Mouse (Mus musculus): ENCODE measurements around the gene Cntnap2. TPM values are rescaled to one million over a fixed set of nuclear protein-coding genes. Genes with fewer than 3 reads are reported as not detected.

The Cntnap2 gene
- total and polyA plus RNA-seq, 3 experiments, result 0.30 to 0.79 (median 0.44) TPM

DNA sequence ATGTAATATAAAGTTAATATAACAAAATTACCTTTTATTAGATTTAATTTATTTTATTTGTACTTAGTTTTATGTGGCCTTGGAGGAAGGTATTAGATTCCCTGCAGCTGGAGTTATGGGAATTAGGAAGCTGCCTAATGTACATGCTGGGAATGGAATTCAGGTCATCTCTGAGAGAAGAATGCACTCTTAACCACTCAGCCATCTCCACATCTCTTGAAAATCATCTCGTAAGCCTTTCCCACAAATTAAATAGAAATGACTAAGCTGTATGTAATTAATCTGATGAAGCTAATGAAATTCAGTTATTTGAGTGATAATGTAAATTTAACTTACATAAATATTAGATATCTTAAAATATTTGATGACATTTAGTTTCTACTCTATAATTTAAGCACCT, 826.3 kb downstream of the Cntnap2 start:
- no peak for TF ChIP-seq SIN3A (IDR thresholded peaks at IDR 0.05; ENCODE audit: low read length)
- no peak for TF ChIP-seq MAX (IDR thresholded peaks at IDR 0.05; ENCODE audit: low read length)
- no peak for TF ChIP-seq MYC (IDR thresholded peaks at IDR 0.05; ENCODE audit: low read depth, low read length)
- TF ChIP-seq MAFK (IDR thresholded peaks at IDR 0.05; ENCODE audit: insufficient replicate concordance, low read length), result no peak
- no peak for TF ChIP-seq CHD1 (IDR thresholded peaks at IDR 0.05; ENCODE audit: low read depth, low read length)
- no peak overlapping the region for H3K9ac ChIP-seq (ENCODE audit: insufficient read depth, low read depth)
- no peak overlapping the region for H3K27ac ChIP-seq (ENCODE audit: insufficient read depth, low read depth)
- no peak overlapping the region for H3K4me3 ChIP-seq (replicated peaks in 1 of 3; ENCODE audit: low read depth in 2 of 3, low read length in 2 of 3, poor library complexity in 1 of 3)
- H3K36me3 ChIP-seq (replicated peaks in 1 of 2; ENCODE audit: control insufficient read depth in 1 of 2, insufficient read depth in 1 of 2, low read length in 1 of 2), result no peaks in the 10 kb centered on the region
- no peak overlapping the region for H3K4me2 ChIP-seq (ENCODE audit: insufficient read depth, low read depth, poor library complexity, severe bottlenecking)
- H3K4me1 ChIP-seq (ENCODE audit: control insufficient read depth in 1 of 2, insufficient read depth in 2 of 2), result no peaks in the 10 kb centered on the region
- H3K9me3 ChIP-seq (replicated peaks; ENCODE audit: low read length), result peaks cover 26% of the 10 kb centered on the region
- no peaks in the 10 kb centered on the region for H3K79me2 ChIP-seq (replicated peaks; ENCODE audit: control insufficient read depth, extremely low read depth, insufficient read depth, poor library complexity, severe bottlenecking)
- in situ Hi-C loops (cut with MboI; ENCODE audit: low pct_ligation_motif_present, low pct_unique_long_range_greater_than_20kb, low sequenced_read_pairs), result no loop called here
- dilution Hi-C loops (cut with MboI; ENCODE audit: extremely low pct_ligation_motif_present, extremely low pct_unique_long_range_greater_than_20kb, low sequenced_read_pairs), result no loop called here
- H3K27me3 ChIP-seq (replicated peaks), result no peaks in the 10 kb centered on the region
- no peak for DNase-seq (ENCODE audit: extremely low read depth)

DNA sequence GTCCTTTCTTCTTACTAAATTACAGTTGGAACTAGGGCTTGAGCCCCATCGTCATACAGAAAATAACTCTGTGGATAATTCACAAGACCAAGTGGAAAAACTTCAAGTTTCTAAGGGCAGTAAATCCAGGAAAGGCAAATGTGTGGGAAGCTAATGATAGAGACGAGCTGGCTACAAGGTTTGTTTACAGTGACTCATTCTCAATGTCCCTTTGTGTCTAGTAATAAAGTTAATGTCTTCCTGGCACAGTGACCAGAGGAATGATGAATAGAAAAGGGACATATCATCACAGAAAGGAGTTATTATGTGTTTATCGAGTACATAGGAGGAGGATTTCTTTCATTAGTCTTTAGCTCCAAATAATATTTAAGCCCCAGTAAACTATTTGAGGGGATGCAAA, 828.7 kb downstream of the Cntnap2 start:
- no peak overlapping the region for H3K4me2 ChIP-seq (ENCODE audit: insufficient read depth, low read depth, poor library complexity, severe bottlenecking)
- in situ Hi-C loops (cut with MboI; ENCODE audit: low pct_ligation_motif_present, low pct_unique_long_range_greater_than_20kb, low sequenced_read_pairs) (no loop called here), dilution Hi-C loops (cut with MboI; ENCODE audit: extremely low pct_ligation_motif_present, extremely low pct_unique_long_range_greater_than_20kb, low sequenced_read_pairs) (no loop called here)
- H3K9me3 ChIP-seq (replicated peaks; ENCODE audit: low read length), result peaks cover 34% of the 10 kb centered on the region
- H3K27ac ChIP-seq (ENCODE audit: insufficient read depth, low read depth), result no peak overlapping the region
- no peak for DNase-seq (ENCODE audit: extremely low read depth)
- no peaks in the 10 kb centered on the region for H3K4me1 ChIP-seq (ENCODE audit: control insufficient read depth in 1 of 2, insufficient read depth in 2 of 2)
- no peaks in the 10 kb centered on the region for H3K79me2 ChIP-seq (replicated peaks; ENCODE audit: control insufficient read depth, extremely low read depth, insufficient read depth, poor library complexity, severe bottlenecking)
- TF ChIP-seq ZNF384 (IDR thresholded peaks at IDR 0.05; ENCODE audit: low read depth, low read length), result no peak
- TF ChIP-seq TCF12 (IDR thresholded peaks at IDR 0.05; ENCODE audit: low read depth, low read length), result no peak
- no peak overlapping the region for H3K4me3 ChIP-seq (replicated peaks in 1 of 3; ENCODE audit: low read depth in 2 of 3, low read length in 2 of 3, poor library complexity in 1 of 3)
- H3K9ac ChIP-seq (ENCODE audit: insufficient read depth, low read depth), result no peak overlapping the region
- H3K27me3 ChIP-seq (replicated peaks), result no peaks in the 10 kb centered on the region
- H3K36me3 ChIP-seq (replicated peaks in 1 of 2; ENCODE audit: control insufficient read depth in 1 of 2, insufficient read depth in 1 of 2, low read length in 1 of 2), result no peaks in the 10 kb centered on the region

DNA sequence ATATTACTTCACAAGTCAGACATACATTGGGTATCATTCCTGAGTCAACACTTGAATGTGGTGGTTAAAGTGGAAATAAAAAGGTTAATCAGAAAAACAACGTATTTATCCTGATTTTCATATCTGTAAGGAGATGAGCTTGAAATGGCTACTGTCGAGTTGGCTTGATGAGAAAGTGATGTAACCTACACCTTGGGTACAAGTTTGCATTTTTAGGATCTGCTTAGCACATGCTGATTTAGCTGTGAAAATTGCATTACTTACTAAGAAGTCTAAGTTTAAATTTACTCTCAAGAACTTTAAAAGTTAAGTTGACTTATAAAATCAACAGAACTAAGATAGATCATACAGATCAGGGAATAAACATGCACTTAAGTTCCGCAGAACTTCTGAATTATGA, 879.1 kb downstream of the Cntnap2 start:
- no peaks in the 10 kb centered on the region for H3K79me2 ChIP-seq (replicated peaks; ENCODE audit: control insufficient read depth, extremely low read depth, insufficient read depth, poor library complexity, severe bottlenecking)
- H3K4me1 ChIP-seq (ENCODE audit: control insufficient read depth in 1 of 2, insufficient read depth in 2 of 2), result no peaks in the 10 kb centered on the region
- no peak overlapping the region for H3K4me3 ChIP-seq (replicated peaks in 1 of 3; ENCODE audit: low read depth in 2 of 3, low read length in 2 of 3, poor library complexity in 1 of 3)
- no peak for DNase-seq (ENCODE audit: extremely low read depth)
- no peak for TF ChIP-seq JUN (IDR thresholded peaks at IDR 0.05; ENCODE audit: insufficient read depth, low read depth, low read length)
- TF ChIP-seq UBTF (IDR thresholded peaks at IDR 0.05; ENCODE audit: low read depth, low read length), result no peak
- TF ChIP-seq POLR2AphosphoS2 (IDR thresholded peaks at IDR 0.05; ENCODE audit: low read depth, low read length), result no peak
- no peak for TF ChIP-seq EP300 (IDR thresholded peaks at IDR 0.05; ENCODE audit: low read length)
- H3K27me3 ChIP-seq (replicated peaks), result no peaks in the 10 kb centered on the region
- in situ Hi-C loops (cut with MboI; ENCODE audit: low pct_ligation_motif_present, low pct_unique_long_range_greater_than_20kb, low sequenced_read_pairs), result no loop called here
- no peak overlapping the region for H3K4me2 ChIP-seq (ENCODE audit: insufficient read depth, low read depth, poor library complexity, severe bottlenecking)
- no peak overlapping the region for H3K27ac ChIP-seq (ENCODE audit: insufficient read depth, low read depth)
- H3K9ac ChIP-seq (ENCODE audit: insufficient read depth, low read depth), result no peak overlapping the region
- dilution Hi-C loops (cut with MboI; ENCODE audit: extremely low pct_ligation_motif_present, extremely low pct_unique_long_range_greater_than_20kb, low sequenced_read_pairs), result no loop called here
- no peaks in the 10 kb centered on the region for H3K36me3 ChIP-seq (replicated peaks in 1 of 2; ENCODE audit: control insufficient read depth in 1 of 2, insufficient read depth in 1 of 2, low read length in 1 of 2)
- H3K9me3 ChIP-seq (replicated peaks; ENCODE audit: low read length), result no peaks in the 10 kb centered on the region
